Mouse (Mus musculus) hematopoietic stem cell, adult 5-6 weeks (primary cell): ENCODE results near the gene Wfdc18. TPM values are rescaled to one million over a fixed set of nuclear protein-coding genes. Genes with fewer than 3 reads are reported as not detected.

ENCODE experiments used
- ATAC-seq, 2 experiments: fragments of 125-278 bp in 1 of 2; replicated peaks in 1 of 2; 2 replicates each; pipeline ENCODE4 v1.8.0; 2016 to 2017; ENCODE audit warnings: inconsistent platforms in 2 of 2, mild to moderate bottlenecking in 2 of 2, moderate number of reproducible peaks in 2 of 2, low read depth in 1 of 2, moderate TSS enrichment in 1 of 2; ENCODE audit not compliant: low FRiP score in 2 of 2, poor library complexity in 2 of 2, severe bottlenecking in 2 of 2, insufficient read depth in 1 of 2, low TSS enrichment in 1 of 2
- total RNA-seq: library from RNA; stranded (forward); fragments of 172-1452, 232-1000 nt; gene quantifications from 2 replicates; pipeline ENCODE4 v1.2.3, GENCODE M21; 2017

Wfdc18 gene
- total RNA-seq, result 6.6 and 15.4 TPM in 2 replicates

- no peak for ATAC-seq
These were observed at the start of gene Wfdc18 for GRCm38 (mm10) chr11:83708715-83709114. TSS of gene Wfdc18 (plus strand) at chr11:83709015.

DNA sequence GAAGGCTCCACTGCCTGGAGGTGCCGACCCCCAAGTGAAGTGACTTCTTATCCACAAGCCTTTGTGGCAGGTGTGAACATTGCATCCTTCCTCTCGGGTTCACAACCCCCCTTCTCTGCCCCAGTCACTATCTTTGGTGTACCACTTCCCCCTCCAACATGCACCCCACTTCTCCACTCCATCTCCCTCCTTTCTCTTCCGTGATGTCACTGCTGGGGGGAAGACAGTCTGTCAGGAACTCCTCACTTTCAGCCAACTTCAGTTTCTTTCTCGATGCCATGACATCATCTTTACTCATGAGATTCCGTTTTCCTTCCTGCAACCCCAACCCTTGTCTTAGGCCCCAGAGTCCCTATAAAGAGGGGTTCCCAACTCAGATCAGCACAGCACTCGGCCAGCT lies 46.6 kb upstream of the Wfdc18 start, which contains the start of gene Ccl4:
TSS of gene Ccl4 (plus strand) at position 381 of the 400 bp plus-strand sequence.
- peak; percentile 48 to 56 for ATAC-seq

DNA sequence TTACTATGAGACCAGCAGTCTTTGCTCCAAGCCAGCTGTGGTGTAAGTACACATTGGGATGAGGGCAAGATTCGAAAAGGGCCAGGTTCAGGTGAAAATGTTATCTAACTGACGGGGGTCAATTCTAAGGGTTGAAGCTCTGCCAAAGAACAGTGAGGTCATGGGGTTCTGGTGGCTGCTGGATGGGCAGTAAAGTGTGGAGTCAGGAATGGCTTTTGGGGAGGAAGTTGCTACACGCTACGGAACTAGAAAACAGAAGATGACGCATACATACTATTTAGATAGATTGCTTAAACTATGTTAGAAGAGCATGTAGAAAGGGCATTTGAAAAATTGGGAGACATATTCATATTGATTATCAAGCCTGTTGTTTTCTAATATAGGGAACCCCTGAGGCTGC lies 45.3 kb upstream of the Wfdc18 start:
- ATAC-seq, result peak; percentile 12 to 53; a peak in 2 of 4 replicates

DNA sequence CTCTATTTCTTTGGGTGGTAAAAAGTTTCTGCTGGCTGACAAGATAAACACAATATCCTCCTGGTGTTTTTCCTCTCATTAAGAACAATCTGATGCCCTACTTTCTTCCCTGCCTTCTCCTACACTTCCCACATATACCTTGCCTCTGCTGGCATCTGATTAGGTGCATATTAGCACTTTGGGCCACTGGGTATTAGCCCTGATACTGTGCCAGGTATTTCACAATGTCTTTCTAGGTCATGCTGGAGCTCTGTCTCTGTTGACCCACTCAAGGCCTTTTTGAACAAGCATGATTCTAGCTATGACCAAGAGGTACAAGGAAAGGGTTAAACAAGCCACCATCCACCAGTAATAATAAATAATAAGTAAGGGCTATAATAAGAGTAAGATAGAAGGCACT lies 37.1 kb upstream of the Wfdc18 start:
- no peak for ATAC-seq

DNA sequence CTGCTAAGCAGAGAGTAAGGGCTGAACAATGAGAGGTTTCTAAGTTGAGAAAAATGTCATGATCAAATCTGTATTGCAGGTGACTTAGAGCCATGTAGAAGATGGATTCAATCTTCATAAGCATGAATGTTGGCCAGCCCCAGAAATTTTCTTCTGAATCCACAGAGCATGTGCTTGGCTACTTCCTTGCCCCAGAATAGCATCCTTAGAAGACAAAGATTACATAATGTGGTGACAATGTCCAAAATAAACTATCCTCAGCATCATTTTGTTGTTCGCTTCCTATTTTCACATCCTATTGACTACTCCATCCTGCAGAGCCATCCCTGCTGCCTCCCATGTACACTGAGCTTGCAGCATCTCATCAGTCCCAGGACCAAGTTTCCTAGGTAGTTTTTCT lies 33.1 kb upstream of the Wfdc18 start:
- ATAC-seq, result no peak

DNA sequence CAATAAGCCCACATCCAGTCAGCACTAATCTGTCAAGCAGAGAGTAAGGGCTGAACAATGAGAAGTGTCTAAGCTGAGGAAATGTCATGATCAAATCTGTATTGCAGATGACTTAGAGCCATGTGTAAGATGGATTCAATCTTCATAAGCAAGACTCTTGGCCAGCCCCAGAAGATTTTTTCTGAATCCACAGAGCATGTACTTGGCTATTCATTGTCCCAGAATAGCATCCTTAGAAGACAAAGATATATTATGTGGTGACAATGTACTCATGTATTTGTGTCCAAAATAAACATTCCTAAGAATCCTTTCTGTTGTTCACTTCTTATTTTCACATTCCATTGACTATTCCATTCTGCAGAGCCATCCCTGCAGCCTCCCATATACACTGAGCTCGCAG lies 18.9 kb upstream of the Wfdc18 start:
- ATAC-seq, result no peak

DNA sequence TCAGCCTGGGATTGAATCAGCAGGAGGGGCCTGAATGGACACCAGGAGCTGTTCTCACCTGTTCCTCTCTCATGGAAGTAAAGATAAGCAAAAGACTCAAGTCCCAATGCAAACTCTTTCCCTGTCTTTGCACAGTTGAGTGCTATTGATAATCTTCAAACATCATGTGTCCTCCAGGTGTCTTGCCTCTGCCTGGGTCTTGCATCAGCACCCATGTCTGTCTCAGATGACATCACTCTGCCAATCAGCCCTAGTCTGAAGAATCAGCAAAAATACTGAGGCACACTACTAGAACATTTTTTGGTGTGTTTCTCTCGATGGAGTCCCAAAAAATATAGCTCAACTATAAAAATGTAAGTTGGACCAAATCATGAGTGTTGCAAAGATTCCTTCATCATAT lies 16.8 kb upstream of the Wfdc18 start:
- ATAC-seq, result no peak

GRCm38 (mm10) chr11:83703705-83704104 lies 5.1 kb upstream of the Wfdc18 start, which contains the start of gene Wfdc17:
TSS of gene Wfdc17 (plus strand) at chr11:83703991.
- ATAC-seq, result peak; percentile 45 to 70; a peak in 2 of 4 replicates

DNA sequence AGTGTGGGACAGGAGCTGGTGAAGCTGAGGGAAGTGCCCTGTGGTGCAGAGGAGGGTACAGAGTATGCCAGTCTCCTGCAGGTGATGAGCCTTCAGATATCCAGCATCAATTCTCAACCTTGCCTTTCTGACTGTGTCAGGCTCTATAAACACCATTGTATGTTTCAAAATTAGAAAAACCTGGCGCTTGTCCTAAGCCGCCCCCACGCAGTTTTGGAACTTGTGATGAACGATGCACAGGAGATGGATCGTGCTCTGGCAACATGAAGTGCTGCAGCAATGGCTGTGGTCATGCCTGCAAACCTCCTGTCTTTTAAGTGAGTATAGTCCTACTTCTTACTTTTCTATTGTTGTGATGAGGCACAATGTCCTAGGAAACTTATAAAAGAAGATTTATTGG lies 868 bp downstream of the Wfdc18 start:
- no peak for ATAC-seq

- ATAC-seq, result 0 out of 4 replicates have a peak, but pooled peaks of 1 of the 2 experiments have one; percentile 32
These were observed 3.9 kb downstream of the Wfdc18 start for GRCm38 (mm10) chr11:83712671-83713070.

DNA sequence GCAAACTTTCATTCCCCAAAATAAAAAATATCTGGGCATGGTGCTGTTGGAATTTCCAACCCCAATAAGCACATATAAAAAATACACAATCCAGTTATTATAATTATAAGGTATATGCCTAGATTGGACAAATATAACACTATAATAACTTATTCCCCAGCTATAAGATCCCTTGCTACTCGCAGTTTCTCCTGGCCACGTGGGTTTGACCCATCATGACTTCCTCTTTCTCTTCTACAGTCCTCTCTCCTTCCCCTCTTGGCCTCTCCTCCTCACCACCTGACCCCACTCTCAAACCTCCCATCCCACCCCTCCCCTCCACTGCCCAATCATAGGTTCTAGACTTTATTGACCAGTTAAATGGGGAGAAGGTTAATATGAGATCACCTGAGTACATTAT lies 5.1 kb downstream of the Wfdc18 start:
- ATAC-seq, result no peak

DNA sequence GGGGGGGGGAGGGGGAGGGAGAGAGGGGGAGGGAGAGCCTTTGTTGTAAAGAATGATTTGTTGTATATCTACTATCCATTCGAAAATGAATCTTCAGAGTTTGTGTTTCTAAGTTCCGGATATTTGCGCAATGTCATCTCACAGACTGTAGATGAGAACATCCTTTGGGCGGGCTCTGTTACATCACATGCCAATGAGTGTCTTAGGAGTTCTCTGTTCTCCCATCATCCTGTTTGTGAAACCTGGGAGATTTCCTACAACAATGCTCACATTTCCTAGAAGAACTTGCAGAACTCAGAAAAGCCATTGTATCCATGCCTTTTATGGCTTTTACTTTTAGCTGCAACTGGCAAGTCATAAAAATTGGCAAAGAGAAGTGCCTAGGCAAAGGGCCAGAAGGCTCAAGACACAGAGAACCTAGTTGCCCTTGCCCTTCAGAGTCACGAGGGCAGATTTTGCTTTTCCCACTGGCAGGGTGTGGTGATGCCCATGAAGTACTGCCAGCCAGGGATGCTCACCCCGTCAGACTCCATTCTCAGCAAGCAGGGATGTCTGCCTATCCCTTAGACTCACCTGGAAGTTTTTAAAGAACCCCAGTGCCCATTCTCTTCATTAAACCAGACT lies 8.3 kb downstream of the Wfdc18 start:
- no peak for ATAC-seq

DNA sequence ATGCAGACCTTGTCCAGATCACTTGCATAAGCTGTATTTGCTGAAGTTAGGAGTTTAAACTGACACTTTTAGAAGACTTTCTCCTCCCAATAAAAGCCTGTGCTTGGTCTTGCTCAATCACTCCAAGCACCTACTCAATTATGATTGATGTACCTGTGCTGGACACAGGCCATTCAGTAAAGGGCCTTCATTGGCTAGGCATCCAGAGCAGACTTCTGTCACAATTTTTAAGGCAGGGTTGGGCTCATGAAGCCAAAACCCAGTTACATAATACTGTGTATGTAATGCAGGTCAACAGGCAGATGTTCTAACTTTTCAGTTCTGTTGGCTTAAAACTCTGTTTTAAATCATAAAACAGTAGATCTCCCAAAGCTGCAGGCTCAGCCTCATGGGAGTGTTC lies 12.0 kb downstream of the Wfdc18 start:
- ATAC-seq, result no peak

DNA sequence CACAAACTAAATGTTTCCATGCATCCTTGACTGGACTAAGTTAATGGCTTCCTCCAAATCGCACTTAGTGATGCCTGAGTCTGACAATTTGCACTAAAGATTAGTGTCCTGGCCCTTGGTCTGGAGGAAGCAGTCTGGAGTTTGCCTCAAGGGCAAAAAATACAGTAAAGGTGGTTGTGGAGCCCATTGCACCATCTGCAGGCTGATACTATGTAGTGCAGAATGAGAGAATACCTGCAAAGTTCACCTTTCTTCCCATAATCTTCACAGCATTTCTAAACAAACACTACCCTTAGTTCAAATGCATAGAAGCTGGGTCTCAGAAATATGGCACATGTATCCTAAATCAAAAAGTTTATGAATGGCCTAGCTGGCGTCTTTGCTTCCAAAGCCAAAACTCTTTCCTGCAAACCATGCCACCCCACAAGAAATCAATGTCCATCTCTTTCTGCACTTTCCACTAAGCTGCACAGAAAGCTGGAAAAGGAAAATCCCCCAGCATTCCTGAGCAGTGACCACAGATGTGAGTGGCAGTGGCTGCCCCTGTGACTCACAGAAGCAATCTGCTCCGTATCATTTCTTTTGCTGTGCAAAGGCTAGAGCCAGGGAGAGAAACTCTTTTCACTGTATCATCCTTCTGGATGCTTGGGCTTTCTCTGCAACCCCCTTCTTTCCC lies 20.1 kb downstream of the Wfdc18 start:
- ATAC-seq, result 0 out of 4 replicates have a peak, but pooled peaks of 1 of the 2 experiments have one; percentile 48

DNA sequence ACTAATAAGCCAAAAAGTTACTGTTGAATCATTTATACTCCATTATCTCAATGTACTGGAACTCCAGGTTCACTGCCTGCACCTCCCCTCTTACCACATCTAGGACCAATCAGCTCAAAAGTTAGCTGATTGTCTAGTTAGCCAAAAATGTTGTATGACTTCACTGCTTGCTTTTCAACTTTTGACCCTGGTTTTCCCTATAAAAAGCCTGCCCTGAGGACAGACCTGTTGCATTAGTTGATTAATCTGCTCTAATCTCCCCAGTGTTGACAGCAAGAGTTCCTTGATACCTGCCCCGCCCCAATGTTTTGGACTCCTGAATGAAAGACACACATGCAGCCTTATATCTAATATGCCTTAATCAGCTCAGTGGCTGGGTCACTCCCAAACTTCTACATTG lies 22.3 kb downstream of the Wfdc18 start:
- no peak for ATAC-seq

GRCm38 (mm10) chr11:83733071-83733640 lies 24.3 kb downstream of the Wfdc18 start:
- ATAC-seq, result no peak

DNA sequence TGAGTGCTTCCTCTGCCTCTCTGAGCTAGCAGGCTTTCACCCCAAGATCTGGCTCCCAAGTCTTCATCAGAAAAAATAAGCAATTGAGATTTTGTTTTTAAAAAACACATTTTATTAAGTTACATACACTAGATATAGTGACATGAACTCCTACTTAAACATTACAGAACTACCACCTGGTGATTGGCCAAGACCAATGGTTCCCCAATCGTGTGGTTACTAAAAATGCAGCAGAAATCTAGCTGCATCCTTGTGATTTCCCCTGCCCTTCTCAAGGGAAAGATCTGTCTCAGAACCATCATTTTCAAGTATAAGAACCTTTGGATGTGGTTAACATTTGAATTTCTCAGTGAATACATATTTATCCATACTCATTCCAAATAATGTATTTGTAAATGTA lies 25.4 kb downstream of the Wfdc18 start:
- ATAC-seq, result no peak

GRCm38 (mm10) chr11:83735881-83736280 lies 27.1 kb downstream of the Wfdc18 start:
- no peak for ATAC-seq
